Mouse (Mus musculus): ENCODE results near the gene Hipk1.

DNA sequence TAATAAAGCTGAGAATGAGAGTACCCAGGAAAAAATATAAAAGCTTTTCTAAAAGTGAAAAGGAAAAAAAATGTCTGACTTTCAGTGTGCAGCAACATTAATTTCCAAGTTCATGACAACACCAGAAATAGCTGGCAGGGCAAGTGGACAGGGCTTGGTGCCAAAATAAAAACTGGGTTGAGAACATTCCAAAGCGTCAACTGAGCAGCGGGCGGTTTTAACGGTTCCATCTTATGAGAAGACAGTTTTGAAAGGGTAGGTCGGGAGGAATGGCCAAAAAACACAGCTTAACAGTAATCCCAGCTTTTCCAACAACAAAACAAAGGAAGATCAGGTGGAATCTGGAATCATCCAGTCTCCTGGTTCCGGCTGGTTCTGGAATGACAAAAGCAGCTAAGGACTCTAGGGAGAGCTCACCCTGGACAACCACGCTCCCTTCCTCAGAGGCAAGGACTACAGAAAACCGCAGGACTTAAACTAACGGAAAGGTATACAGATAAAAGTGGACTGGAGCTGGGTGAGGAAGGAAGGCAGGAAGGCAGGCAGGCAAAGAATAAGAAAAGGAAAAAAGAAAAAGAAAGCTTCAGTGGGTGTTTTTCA is 19.7 kb downstream of the Hipk1 start:
- TF ChIP-seq HCFC1 (IDR thresholded peaks at IDR 0.05; ENCODE audit: borderline replicate concordance, insufficient read depth, low read length) (no peak), ZC3H11A (IDR thresholded peaks at IDR 0.05; ENCODE audit: borderline replicate concordance, low read depth, low read length) (no peak; the same call in 1 of the 2 replicates)

Measured in ES-E14 (cell line).